8 mouse cellular contexts compared by ENCODE assay signal in the genomic region with DNA sequence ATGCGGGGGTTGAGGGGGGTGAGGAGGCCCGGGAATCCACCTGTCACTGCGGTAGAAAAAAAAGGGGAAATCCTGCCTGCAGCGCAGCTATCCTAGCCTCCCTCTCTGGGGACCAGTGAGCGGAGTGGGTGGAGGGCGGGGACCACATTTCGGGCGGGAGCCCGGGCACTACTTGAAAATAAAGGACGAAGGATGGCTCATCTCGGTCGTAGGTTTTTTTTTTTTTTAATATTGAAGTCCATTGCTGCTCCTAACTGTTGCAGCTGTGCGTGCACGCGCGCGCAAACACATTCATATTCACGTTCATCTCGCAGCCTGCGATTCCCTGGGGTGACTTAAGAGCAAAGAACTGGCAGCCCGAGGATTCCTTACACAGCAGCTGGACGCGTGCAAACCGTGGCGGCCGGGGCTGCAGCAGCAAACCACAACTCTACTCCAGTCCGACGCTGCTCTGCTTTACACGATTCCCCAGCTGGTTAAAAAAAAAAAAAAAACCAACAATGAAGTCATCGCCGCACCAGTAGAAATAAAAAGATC. TPM values are rescaled to one million over a fixed set of nuclear protein-coding genes. Genes with fewer than 3 reads are reported as not detected.
DNase-seq lines count a peak whose midpoint lies in the region; ATAC-seq and TF ChIP-seq lines count a peak whose summit lies in the region.

No protein-coding gene starts in this region.

- no peak for TF ChIP-seq CTCF in cortical plate, adult 2 months (IDR thresholded peaks at IDR 0.05; ENCODE audit: extremely low read depth, insufficient read depth, low read length)

- ATAC-seq in granulocyte monocyte progenitor cell, adult 5-6 weeks (replicated peaks; ENCODE audit: poor library complexity, severe bottlenecking) = peak; percentile 47
- ATAC-seq in liver, embryonic 16.5 days (ENCODE audit: low read depth) = peak; percentile 44
- peak; percentile 68 for ATAC-seq in neural tube, embryonic 15.5 days (ENCODE audit: low FRiP score)

- no peak for TF ChIP-seq POLR2A in cortical plate, adult 2 months (IDR thresholded peaks at IDR 0.05; ENCODE audit: extremely low read depth, insufficient read depth, low read length)

- H3K4me3 ChIP-seq in cortical plate, adult 2 months (ENCODE audit: insufficient read depth, low read length) = peak overlapping the region; percentile 87
- H3K4me3 ChIP-seq in liver, embryonic 16.5 days (ENCODE audit: low read depth, low read length) = peak overlapping the region; percentile 70
- peak overlapping the region; percentile 56 for H3K4me3 ChIP-seq in neural tube, embryonic 15.5 days (replicated peaks)

- peak overlapping the region; percentile 51; the same call in 1 of the 2 replicates for H3K9ac ChIP-seq in liver, embryonic 16.5 days (ENCODE audit: low read depth, low read length)
- H3K9ac ChIP-seq in neural tube, embryonic 15.5 days (replicated peaks) = peak overlapping the region; percentile 40

- peak overlapping the region; percentile 64 for H3K27ac ChIP-seq in cortical plate, adult 2 months (ENCODE audit: insufficient read depth, low read length)
- H3K27ac ChIP-seq in liver, embryonic 16.5 days (ENCODE audit: low read length) = no peak overlapping the region
- H3K27ac ChIP-seq in neural tube, embryonic 15.5 days (replicated peaks) = peak overlapping the region; percentile 91

- no peaks in the 10 kb centered on the region for H3K36me3 ChIP-seq in liver, embryonic 16.5 days (ENCODE audit: control insufficient read depth, insufficient read depth)
- no peaks in the 10 kb centered on the region for H3K36me3 ChIP-seq in neural tube, embryonic 15.5 days

- WGBS in liver, embryonic 16.5 days (ENCODE audit: insufficient replicate concordance) = 17% methylated on average over 31 of the region's 31 CpGs
- 21% methylated on average over 31 of the region's 31 CpGs for WGBS in neural tube, embryonic 15.5 days

- H3K4me1 ChIP-seq in cortical plate, adult 2 months (ENCODE audit: control insufficient read depth, insufficient read depth, low read length) = no peaks in the 10 kb centered on the region
- no peaks in the 10 kb centered on the region; the same call in 1 of the 2 replicates for H3K4me1 ChIP-seq in liver, embryonic 16.5 days (ENCODE audit: control insufficient read depth, low read depth, low read length)
- H3K4me1 ChIP-seq in neural tube, embryonic 15.5 days = no peaks in the 10 kb centered on the region

- peak; percentile 4 to 7 for DNase-seq in spleen, postnatal 14 days (ENCODE audit: low spot score in 2 of 2)
- no peak for DNase-seq in spleen, adult 12 weeks (ENCODE audit: low spot score)
- DNase-seq in kidney, adult 9 months = peak; percentile 26
- DNase-seq in urinary bladder, postnatal 10 days (ENCODE audit: low spot score) = no peak

- H3K27me3 ChIP-seq in liver, embryonic 16.5 days (ENCODE audit: control insufficient read depth, insufficient read depth, low read depth, low read length) = no peaks in the 10 kb centered on the region; the same call in 1 of the 2 replicates
- H3K27me3 ChIP-seq in neural tube, embryonic 15.5 days (replicated peaks) = no peaks in the 10 kb centered on the region

- no peaks in the 10 kb centered on the region for H3K9me3 ChIP-seq in liver, embryonic 16.5 days (replicated peaks; ENCODE audit: control insufficient read depth, low read length)
- H3K9me3 ChIP-seq in neural tube, embryonic 15.5 days (replicated peaks) = no peaks in the 10 kb centered on the region

- H3K4me2 ChIP-seq in liver, embryonic 16.5 days (ENCODE audit: low read depth, low read length) = peak overlapping the region; percentile 79
- peak overlapping the region; percentile 51 for H3K4me2 ChIP-seq in neural tube, embryonic 15.5 days

RNA-seq across cellular contexts. Expression of gene Cdkl5, which starts 0.7 kb away (rescaled TPM):
- polyA plus RNA-seq in cortical plate, adult 2 months (2012; rRNA removed) = 38.8 and 39.7 TPM in 2 replicates
- total RNA-seq in granulocyte monocyte progenitor cell, adult 5-6 weeks (2014; fragmentation: Nextera tagmentation) = 2.3 and 3.7 TPM in 2 replicates
- 1.4 and 1.5 TPM in 2 replicates for total RNA-seq in granulocyte monocyte progenitor cell, adult 5-6 weeks (2017)
- polyA plus RNA-seq in liver, embryonic 16.5 days (2015; fragmentation: Nextera tagmentation; extraction: Ambion mirVana) = 0.23 and 0.35 TPM in 2 replicates
- polyA plus RNA-seq in neural tube, embryonic 15.5 days (2015; fragmentation: Nextera tagmentation; extraction: Ambion mirVana) = 5.2 and 5.3 TPM in 2 replicates

Comparison
In these comparisons a context has a peak if more than half of its experiments do, and no peak if none do; other contexts are left out.
1. DNase-seq: peak in spleen, postnatal 14 days (2 of 2) and kidney, adult 9 months (single experiment); none in spleen, adult 12 weeks (single experiment) and urinary bladder, postnatal 10 days (single experiment).
2. Peak in every context shown above with its lines, with median percentiles within 50 percentile points of each other: H3K4me3 ChIP-seq and ATAC-seq.